Mouse (Mus musculus) megakaryocyte, embryonic 14.5 days (primary cell): ENCODE data around the gene Sfmbt2.

Source experiments
- FLI1 ChIP-seq: IDR thresholded peaks from 2 replicates; pipeline ENCODE4 v1.6.1; 2012; ENCODE audit warnings: low read length, inconsistent platforms, mixed read lengths
- GATA1 ChIP-seq: IDR thresholded peaks from 3 replicates; pipeline ENCODE4 v1.6.1; 2012; ENCODE audit warnings: mixed read lengths, low read length, inconsistent platforms, borderline replicate concordance

GRCm38 (mm10) chr2:10558816-10559215 is 188.5 kb downstream of the Sfmbt2 start:
- TF ChIP-seq GATA1: no peak
- no peak for TF ChIP-seq FLI1
